In the genomic region with DNA sequence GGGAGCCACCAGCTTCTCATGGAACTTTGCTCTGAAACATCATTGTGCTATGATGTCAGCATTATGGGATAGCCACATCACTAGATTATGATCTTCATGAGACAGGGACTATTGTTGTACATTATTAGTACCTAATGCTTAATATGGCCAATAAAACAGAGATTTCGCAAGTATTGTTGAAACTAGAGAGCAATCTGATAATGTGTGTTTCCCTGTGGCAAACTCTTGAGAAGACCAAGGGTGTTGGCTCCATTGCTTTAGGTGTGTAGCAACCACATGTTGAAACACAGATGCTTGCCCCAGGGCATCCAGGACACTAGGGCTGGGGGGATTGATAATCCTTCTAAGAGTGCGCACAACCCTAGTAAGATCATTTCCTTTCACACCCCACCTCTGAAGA, we compare ENCODE assay signal across 30 mouse cellular contexts.
"Had no signal": no experiment of that assay in that cellular context is flagged by ENCODE, and none has a peak within 500 bp of the region (broad histone marks: within the 10 kb centered on the region; RNA-seq: fewer than 3 reads in every experiment).

No protein-coding gene starts in this region.

- H3K4me2 ChIP-seq: limb, embryonic 12.5 days; limb, embryonic 13.5 days; limb, embryonic 15.5 days; liver, embryonic 11.5 days; liver, embryonic 12.5 days; liver, embryonic 13.5 days; liver, embryonic 15.5 days; lung, embryonic 14.5 days; lung, embryonic 15.5 days; midbrain, embryonic 12.5 days; midbrain, embryonic 13.5 days; midbrain, embryonic 15.5 days had no signal

- H3K36me3 ChIP-seq: limb, embryonic 10.5 days; limb, embryonic 12.5 days; limb, embryonic 13.5 days; limb, embryonic 15.5 days; liver, embryonic 12.5 days; liver, embryonic 13.5 days; liver, embryonic 15.5 days; lung, embryonic 15.5 days; midbrain, embryonic 10.5 days; midbrain, embryonic 12.5 days; midbrain, embryonic 13.5 days; midbrain, embryonic 15.5 days had no signal

- H3K4me1 ChIP-seq: limb, embryonic 10.5 days; limb, embryonic 12.5 days; limb, embryonic 13.5 days; limb, embryonic 15.5 days; liver, embryonic 12.5 days; liver, embryonic 13.5 days; liver, embryonic 15.5 days; lung, embryonic 15.5 days; megakaryocyte, embryonic 14.5 days; midbrain, embryonic 10.5 days; midbrain, embryonic 12.5 days; midbrain, embryonic 13.5 days; midbrain, embryonic 15.5 days had no signal

- H3K27ac ChIP-seq: left cerebral cortex, adult 2 months; limb, embryonic 10.5 days; limb, embryonic 12.5 days; limb, embryonic 13.5 days; limb, embryonic 15.5 days; liver, embryonic 12.5 days; liver, embryonic 13.5 days; liver, embryonic 14.5 days; liver, embryonic 15.5 days; lung, embryonic 15.5 days; macrophage; midbrain, embryonic 10.5 days; midbrain, embryonic 12.5 days; midbrain, embryonic 13.5 days; midbrain, embryonic 15.5 days had no signal

- ATAC-seq: liver, embryonic 12.5 days; liver, postnatal 0 days; lung, postnatal 0 days; midbrain, embryonic 13.5 days; midbrain, embryonic 15.5 days; midbrain, embryonic 16.5 days had no signal

- H3K4me3 ChIP-seq: left cerebral cortex, adult 2 months; limb, embryonic 10.5 days; limb, embryonic 12.5 days; limb, embryonic 13.5 days; limb, embryonic 15.5 days; liver, embryonic 12.5 days; liver, embryonic 13.5 days; liver, embryonic 15.5 days; lung, embryonic 15.5 days; megakaryocyte, embryonic 14.5 days; midbrain, embryonic 10.5 days; midbrain, embryonic 12.5 days; midbrain, embryonic 13.5 days; midbrain, embryonic 15.5 days; myocyte had no signal

- H3K9me3 ChIP-seq: limb, embryonic 10.5 days; limb, embryonic 12.5 days; limb, embryonic 13.5 days; limb, embryonic 15.5 days; liver, embryonic 12.5 days; liver, embryonic 13.5 days; liver, embryonic 15.5 days; lung, embryonic 15.5 days; midbrain, embryonic 10.5 days; midbrain, embryonic 12.5 days; midbrain, embryonic 13.5 days; midbrain, embryonic 15.5 days had no signal

- DNase-seq: left cerebral cortex, postnatal 4 days; liver; liver, embryonic 13.5 days; liver, postnatal 0 days; lung, adult 18-20 months; lung, adult 2 months; lung, embryonic 14.5 days; lung, postnatal 10 days; lung, postnatal 14 days; lung, postnatal 36 days; lung, postnatal 4 days had no signal

- H3K9ac ChIP-seq: limb, embryonic 12.5 days; limb, embryonic 13.5 days; limb, embryonic 15.5 days; liver, embryonic 12.5 days; liver, embryonic 13.5 days; liver, embryonic 14.5 days; liver, embryonic 15.5 days; liver, postnatal 0 days; lung, embryonic 14.5 days; lung, embryonic 15.5 days; midbrain, embryonic 12.5 days; midbrain, embryonic 13.5 days; midbrain, embryonic 15.5 days had no signal

- H3K27me3 ChIP-seq: limb, embryonic 12.5 days; limb, embryonic 13.5 days; limb, embryonic 15.5 days; liver, embryonic 12.5 days; liver, embryonic 13.5 days; liver, embryonic 15.5 days; lung, embryonic 15.5 days; megakaryocyte, embryonic 14.5 days; midbrain, embryonic 12.5 days; midbrain, embryonic 13.5 days; midbrain, embryonic 15.5 days had no signal
